In the genomic region with DNA sequence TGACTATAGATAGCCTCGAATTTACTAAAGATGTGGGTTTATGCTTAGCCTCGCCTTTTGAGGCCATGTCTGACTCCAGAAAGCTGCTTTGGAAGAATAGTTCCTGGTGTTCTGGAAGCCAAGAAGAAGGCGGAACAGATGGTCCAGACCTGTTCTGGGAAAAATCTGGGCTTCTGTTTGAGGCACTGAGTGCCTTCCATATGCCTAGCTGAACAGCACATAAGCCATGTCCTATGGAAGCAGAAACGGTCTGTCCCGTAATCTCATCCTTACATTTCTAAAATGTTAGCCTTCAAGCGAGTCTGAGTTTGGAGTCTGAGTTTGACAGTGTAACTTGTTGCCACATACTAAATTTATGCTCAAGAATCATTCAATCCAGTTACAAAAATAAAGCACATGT, we compare ENCODE assay signal across 16 mouse cellular contexts. TPM values are rescaled to one million over a fixed set of nuclear protein-coding genes. Genes with fewer than 3 reads are reported as not detected.
A peak's percentile ranks its signal among the peaks of the same experiment; 100 is the strongest.
DNase-seq lines count a peak whose midpoint lies in the region; ATAC-seq lines count a peak whose summit lies in the region.
"Had no signal": no experiment of that assay in that cellular context is flagged by ENCODE, and none has a peak within 500 bp of the region (broad histone marks: within the 10 kb centered on the region; RNA-seq: fewer than 3 reads in every experiment).

No protein-coding gene starts in this region.

- no peak overlapping the region for H3K4me3 ChIP-seq in embryonic facial prominence, embryonic 10.5 days
- H3K4me3 ChIP-seq: gastrocnemius, adult 2 months; heart, embryonic 12.5 days; hindbrain, embryonic 10.5 days; midbrain, embryonic 10.5 days had no signal

- H3K9me3 ChIP-seq in embryonic facial prominence, embryonic 10.5 days: no peaks in the 10 kb centered on the region
- H3K9me3 ChIP-seq: heart, embryonic 12.5 days; hindbrain, embryonic 10.5 days; midbrain, embryonic 10.5 days had no signal

- no peaks in the 10 kb centered on the region for H3K36me3 ChIP-seq in embryonic facial prominence, embryonic 10.5 days (replicated peaks)
- H3K36me3 ChIP-seq: heart, embryonic 12.5 days; hindbrain, embryonic 10.5 days; midbrain, embryonic 10.5 days had no signal

- 87% methylated on average over 6 of the region's 6 CpGs for WGBS in embryonic facial prominence, embryonic 10.5 days

- H3K4me1 ChIP-seq in embryonic facial prominence, embryonic 10.5 days: peaks cover 3% of the 10 kb centered on the region
- H3K4me1 ChIP-seq: heart, embryonic 12.5 days had no signal

- H3K27me3 ChIP-seq in embryonic facial prominence, embryonic 10.5 days (replicated peaks; ENCODE audit: low read depth, poor library complexity, severe bottlenecking): no peaks in the 10 kb centered on the region
- H3K27me3 ChIP-seq: heart, embryonic 12.5 days had no signal

- peak; percentile 87 for ATAC-seq in cerebellum, adult (ENCODE audit: insufficient number of reproducible peaks, low FRiP score, low TSS enrichment)
- ATAC-seq: lung, postnatal 0 days had no signal

- DNase-seq in cerebellum, adult 11 months: no peak
- DNase-seq in right cerebral cortex, adult 18-20 months: peak; percentile 80
- DNase-seq in right cerebral cortex, postnatal 14 days: no peak
- DNase-seq in layer of hippocampus, adult 9-10 months (ENCODE audit: low spot score): peak; percentile 36
- DNase-seq in right cerebral cortex, postnatal 36 days (ENCODE audit: low spot score in 2 of 2): peak; percentile 58 to 78
- DNase-seq in embryonic facial prominence, embryonic 10.5 days (ENCODE audit: low spot score): no peak
- no peak for DNase-seq in adrenal gland, postnatal 25 days
- DNase-seq: adrenal gland, postnatal 10 days; gastrocnemius, adult 2 months; kidney, adult 18-20 months; thymus, postnatal 25 days had no signal

- no peak overlapping the region for H3K27ac ChIP-seq in embryonic facial prominence, embryonic 10.5 days (replicated peaks)
- H3K27ac ChIP-seq: gastrocnemius, adult 2 months; hindbrain, embryonic 10.5 days; midbrain, embryonic 10.5 days had no signal

RNA-seq across cellular contexts. Expression of a gene that starts 49.6 kb away (rescaled TPM):
- polyA plus RNA-seq in embryonic facial prominence, embryonic 10.5 days (2016; fragmentation: Nextera tagmentation; extraction: Ambion mirVana): 20.1 and 20.6 TPM in 2 replicates
- total RNA-seq in adrenal gland, postnatal 25 days (2021): 45.8 and 56.1 TPM in 2 replicates

RNA-seq across cellular contexts. Expression of a gene that starts 56.2 kb away (rescaled TPM):
- 78.5 and 78.8 TPM in 2 replicates for polyA plus RNA-seq in embryonic facial prominence, embryonic 10.5 days (2016; fragmentation: Nextera tagmentation; extraction: Ambion mirVana)
- total RNA-seq in adrenal gland, postnatal 25 days (2021): 50.7 and 57.8 TPM in 2 replicates

Comparison
In these comparisons a context has a peak if more than half of its experiments do, and no peak if none do; other contexts are left out.
1. DNase-seq: peak in right cerebral cortex, adult 18-20 months (single experiment), layer of hippocampus, adult 9-10 months (single experiment) and right cerebral cortex, postnatal 36 days (2 of 2); none in cerebellum, adult 11 months (single experiment), right cerebral cortex, postnatal 14 days (single experiment), embryonic facial prominence, embryonic 10.5 days (single experiment) and adrenal gland, postnatal 25 days (single experiment).